Mouse (Mus musculus) stomach, embryonic 14.5 days (tissue): ENCODE results near the gene Selenbp1. TPM values are rescaled to one million over a fixed set of nuclear protein-coding genes. Genes with fewer than 3 reads are reported as not detected.
"Not testable (repeated sequence)": the region's sequence is repeated elsewhere in the genome, so short reads cannot be mapped to it uniquely, and the experiment has no call there.

Experiments
- ATAC-seq: fragments of 200-750 bp; cut with Nextera tagmentation; 2 replicates; pipeline ENCODE4 v1.8.0; 2017; ENCODE audit warnings: low read depth, moderate TSS enrichment; ENCODE audit not compliant: insufficient number of reproducible peaks, insufficient read depth, low FRiP score
- H3K27ac ChIP-seq: fragments of 300-500 bp; sonication (generic); 2 replicates; pipeline ENCODE4 v1.5.1; 2014; ENCODE audit warnings: mild to moderate bottlenecking, low read length, moderate library complexity, mixed read lengths
- H3K27me3 ChIP-seq: fragments of 300-500 bp; sonication (generic); 2 replicates; pipeline ENCODE4 v1.6.1; 2014; ENCODE audit warnings: low read length, control low read depth, mixed read lengths; ENCODE audit not compliant: control insufficient read depth, insufficient read depth
- H3K36me3 ChIP-seq: fragments of 300-500 bp; sonication (generic); 2 replicates; pipeline ENCODE4 v1.6.1; 2014; ENCODE audit warnings: mild to moderate bottlenecking, control low read depth, low read length, moderate library complexity, mixed read lengths; ENCODE audit not compliant: control insufficient read depth, insufficient read depth
- H3K4me1 ChIP-seq: fragments of 300-500 bp; sonication (generic); 2 replicates; pipeline ENCODE4 v1.6.1; 2014; ENCODE audit warnings: low read length, control low read depth, mixed read lengths; ENCODE audit not compliant: control insufficient read depth, insufficient read depth
- H3K4me2 ChIP-seq: fragments of 300-500 bp; sonication (generic); replicated peaks from 2 replicates; pipeline ENCODE4 v1.6.1; 2014; ENCODE audit warnings: low read depth, low read length, control low read depth
- H3K4me3 ChIP-seq: fragments of 300-500 bp; sonication (generic); 2 replicates; pipeline ENCODE4 v1.5.1; 2014; ENCODE audit warnings: low read depth, low read length, control low read depth
- H3K9ac ChIP-seq: fragments of 300-500 bp; sonication (generic); replicated peaks from 2 replicates; pipeline ENCODE4 v1.6.1; 2014; ENCODE audit warnings: low read depth, mild to moderate bottlenecking, control low read depth, low read length, moderate library complexity, mixed read lengths
- H3K9me3 ChIP-seq: fragments of 300-500 bp; sonication (generic); 2 replicates; pipeline ENCODE4 v1.6.1; 2016; ENCODE audit warnings: low read depth, low read length, control low read depth; ENCODE audit not compliant: control insufficient read depth
- WGBS: fragments of 180-500 bp; shearing (Covaris S2); extraction: QIAGEN DNeasy Blood & Tissue Kit; methylation state at CpG from one replicate; pipeline ENCODE4 v1.1.7; 2014; 5-methylcytosine and 5-hydroxymethylcytosine counted together
- polyA plus RNA-seq: library from polyadenylated mRNA; unstranded; fragments of >200 nt; fragmentation: Nextera tagmentation; extraction: Ambion mirVana; gene quantifications from 2 replicates; pipeline ENCODE4 v1.2.1, GENCODE M21; 2014

Selenbp1 gene
- polyA plus RNA-seq, result 86.2 and 89.6 TPM in 2 replicates

DNA sequence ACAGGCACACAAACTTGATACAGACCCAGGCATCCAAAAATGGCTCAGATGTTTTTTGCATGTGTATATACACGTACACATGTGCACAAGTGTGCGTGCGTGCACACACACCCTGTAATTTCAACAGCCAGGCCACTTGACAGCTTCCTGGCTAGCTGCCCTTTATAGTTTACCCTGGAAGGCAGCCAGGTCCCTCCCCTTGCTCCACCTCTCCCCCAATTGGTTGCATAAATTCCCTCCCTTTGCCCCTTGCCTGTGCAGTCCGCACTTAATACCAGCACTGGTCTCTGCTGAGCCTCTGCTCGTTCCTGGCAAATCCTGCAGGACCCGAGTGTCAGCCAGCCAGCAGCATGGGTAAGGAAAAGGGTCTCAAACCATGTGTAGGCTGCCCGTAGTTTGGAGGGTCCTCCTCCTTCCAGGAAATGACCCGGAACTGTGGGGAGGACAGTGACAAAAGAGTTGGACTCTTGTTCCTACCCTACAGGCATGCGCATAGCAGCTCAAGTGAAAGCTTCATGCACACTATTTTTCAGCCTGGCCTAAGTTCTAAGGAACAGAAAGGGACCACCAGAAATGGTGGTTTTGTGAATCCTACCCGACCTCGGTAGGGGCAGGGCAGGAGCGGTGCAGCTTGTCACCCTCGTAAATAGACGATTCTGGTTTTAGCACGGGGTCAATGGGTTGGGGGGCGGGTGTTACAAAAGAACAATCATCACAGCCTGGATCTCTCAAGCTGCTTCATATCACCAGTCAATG is at the start of gene Selenbp1:
Selenbp1 (plus strand) TSS at position 248 of the 756 bp plus-strand sequence.
- ATAC-seq, result peak; percentile 84
- peak within 1 kb of the TSS; percentile 21; the same call in 1 of the 2 replicates for H3K9ac ChIP-seq
- H3K27ac ChIP-seq, result peak within 1 kb of the TSS; percentile 95
- H3K27me3 ChIP-seq, result no peaks in the 10 kb centered on the region
- peak within 1 kb of the TSS; percentile 33 for H3K4me3 ChIP-seq
- H3K4me1 ChIP-seq, result peaks cover 6% of the 10 kb centered on the region; the same call in 1 of the 2 replicates
- H3K36me3 ChIP-seq, result no peaks in the 10 kb centered on the region
- 4% methylated on average over 16 of the region's 16 CpGs for WGBS
- peak within 1 kb of the TSS; percentile 50 for H3K4me2 ChIP-seq
- H3K9me3 ChIP-seq, result no peaks in the 10 kb centered on the region

DNA sequence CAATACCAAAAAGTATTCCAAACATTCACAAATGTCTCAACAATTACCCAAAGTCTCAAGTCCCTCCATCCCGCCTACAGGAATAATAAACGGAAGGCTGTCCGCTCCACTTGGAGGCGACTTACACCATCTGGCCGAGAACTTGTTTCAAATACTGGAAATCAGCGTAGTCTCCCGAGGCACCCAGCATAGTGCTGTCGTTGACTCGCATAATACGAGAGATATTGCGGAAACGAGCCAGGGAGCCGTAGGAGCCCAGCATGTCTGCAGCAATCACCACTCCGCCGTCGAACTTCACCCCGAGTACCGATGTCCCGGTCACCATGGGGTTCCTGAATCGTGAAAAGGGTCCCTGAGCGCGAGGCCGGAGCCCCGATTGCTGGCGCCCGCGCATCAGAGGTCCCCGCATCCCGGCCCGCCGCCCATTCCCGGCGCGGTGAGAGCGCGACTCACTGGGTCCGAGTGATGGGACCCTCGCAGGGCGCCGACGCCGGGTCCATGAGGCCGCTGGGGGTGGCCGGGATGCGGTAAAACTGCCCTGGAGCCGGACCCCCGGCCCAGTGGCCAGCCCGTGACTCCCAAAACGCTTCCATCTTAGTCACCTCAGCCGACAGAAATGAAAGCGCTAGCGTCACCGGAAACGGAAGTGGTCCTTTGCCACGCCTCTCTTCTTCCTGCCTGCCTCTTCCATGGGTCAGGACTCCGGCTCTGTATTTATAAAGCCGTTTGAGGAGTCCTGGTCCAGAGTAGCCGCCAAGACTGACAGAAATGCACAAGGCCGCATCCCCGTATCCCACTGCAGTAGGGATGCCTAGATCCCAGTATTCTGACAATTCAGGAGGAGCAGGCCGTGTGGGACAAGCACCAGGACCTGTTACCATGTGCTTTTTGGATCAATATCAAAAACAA is 46.3 kb upstream of the Selenbp1 start, which contains the start of gene Psmb4:
Psmb4 (minus strand) TSS at position 646 of the 909 bp plus-strand sequence.
- under 1% methylated on average over 59 of the region's 61 CpGs for WGBS

DNA sequence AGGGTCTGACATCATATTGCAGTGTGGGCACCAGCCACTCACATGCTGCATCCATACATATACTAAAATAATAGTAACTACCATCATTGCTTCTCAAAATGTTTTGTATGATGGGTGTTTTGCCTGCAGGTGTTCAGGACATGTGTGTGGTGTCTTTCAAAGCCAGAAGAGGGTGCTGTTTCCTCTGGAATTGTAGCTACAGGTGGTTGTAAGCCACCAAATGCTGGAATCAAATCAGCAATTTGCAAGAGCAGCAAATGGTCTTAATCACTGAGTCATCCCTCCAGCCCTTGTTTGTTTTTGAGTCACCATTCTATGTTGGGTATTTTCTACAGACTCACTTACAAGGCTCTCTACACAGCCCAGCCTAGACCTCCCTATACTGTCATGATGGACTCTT is 44.3 kb upstream of the Selenbp1 start:
- ATAC-seq, result no peak
- H3K4me1 ChIP-seq, result peaks cover 8% of the 10 kb centered on the region; the same call in 1 of the 2 replicates
- no peaks in the 10 kb centered on the region for H3K9me3 ChIP-seq
- no peaks in the 10 kb centered on the region for H3K27me3 ChIP-seq
- H3K36me3 ChIP-seq, result peaks cover 17% of the 10 kb centered on the region
- H3K4me3 ChIP-seq, result no peak overlapping the region
- no peak overlapping the region for H3K4me2 ChIP-seq
- no peak overlapping the region for H3K27ac ChIP-seq
- no peak overlapping the region for H3K9ac ChIP-seq

More for the DNA sequence above, 46.3 kb upstream of the Selenbp1 start, which contains the start of gene Psmb4:
- peak within 1 kb of the TSS; percentile 46 for H3K4me2 ChIP-seq
- H3K27me3 ChIP-seq, result no peaks in the 10 kb centered on the region
- ATAC-seq, result peak; percentile 83; the same call in 1 of the 2 replicates
- H3K27ac ChIP-seq, result peak within 1 kb of the TSS; percentile 45; the same call in 1 of the 2 replicates
- H3K4me1 ChIP-seq, result peaks cover 8% of the 10 kb centered on the region; the same call in 1 of the 2 replicates
- H3K9ac ChIP-seq, result peak within 1 kb of the TSS; percentile 87
- peaks cover 33% of the 10 kb centered on the region for H3K36me3 ChIP-seq
- H3K9me3 ChIP-seq, result no peaks in the 10 kb centered on the region
- H3K4me3 ChIP-seq, result peak within 1 kb of the TSS; percentile 96

- Histone ChIP-seq H3K4me1 (no peaks in the 10 kb centered on the region), H3K4me2 (no peak overlapping the region), H3K27me3 (no peaks in the 10 kb centered on the region), H3K9me3 (no peaks in the 10 kb centered on the region), H3K27ac (no peak overlapping the region), H3K36me3 (no peaks in the 10 kb centered on the region), H3K4me3 (no peak overlapping the region), H3K9ac (no peak overlapping the region)
- ATAC-seq, result no peak
- 63% methylated on average over 3 of the region's 3 CpGs for WGBS
Measured at GRCm38 (mm10) chr3:94894076-94894475, 38.8 kb upstream of the Selenbp1 start.

DNA sequence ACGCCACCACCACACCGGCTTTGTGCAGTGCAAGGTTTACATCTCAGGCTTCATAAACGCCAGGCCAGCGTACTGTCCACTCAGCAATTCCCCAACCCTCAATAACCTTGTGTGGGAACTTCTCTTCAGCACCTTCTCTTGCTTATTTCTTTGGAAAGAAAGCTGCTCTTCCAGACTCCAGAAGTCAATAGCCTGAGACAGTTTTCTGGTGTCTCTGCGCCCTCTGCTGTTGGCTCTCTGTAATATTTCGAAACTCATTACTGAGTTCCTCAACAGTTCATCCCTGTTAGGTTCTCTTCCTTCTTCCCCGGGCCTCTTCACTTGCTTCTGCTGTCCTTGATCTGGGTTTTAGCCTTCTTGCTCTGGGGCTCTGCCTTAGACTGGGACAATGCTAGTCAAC is 30.1 kb upstream of the Selenbp1 start:
- H3K4me2 ChIP-seq, result no peak overlapping the region
- no peak overlapping the region for H3K4me3 ChIP-seq
- no peak overlapping the region for H3K27ac ChIP-seq
- ATAC-seq, result no peak
- H3K9ac ChIP-seq, result no peak overlapping the region
- no peaks in the 10 kb centered on the region for H3K9me3 ChIP-seq
- 19% methylated on average over 7 of the region's 7 CpGs for WGBS
- no peaks in the 10 kb centered on the region for H3K36me3 ChIP-seq
- H3K4me1 ChIP-seq, result no peaks in the 10 kb centered on the region
- no peaks in the 10 kb centered on the region for H3K27me3 ChIP-seq

DNA sequence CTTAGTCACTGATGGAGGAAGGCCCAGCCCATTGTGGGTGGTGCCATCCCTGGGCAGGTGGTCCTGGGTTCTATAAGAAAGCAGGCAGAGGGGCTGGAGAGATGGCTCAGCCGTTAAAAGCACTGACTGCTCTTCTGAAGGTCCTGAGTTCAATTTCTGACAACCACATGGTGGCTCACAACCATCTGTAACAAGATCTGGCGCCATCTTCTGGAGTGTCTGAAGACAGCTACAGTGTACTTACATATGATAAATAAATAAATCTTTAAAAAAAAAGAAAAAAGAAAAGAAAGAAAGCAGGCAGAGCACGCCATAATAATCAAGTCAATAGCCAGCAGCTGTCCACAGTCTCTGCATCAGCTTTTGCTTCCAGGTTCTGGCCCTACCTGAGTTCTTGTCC is 28.1 kb upstream of the Selenbp1 start:
- H3K36me3 ChIP-seq, H3K27me3 ChIP-seq, ATAC-seq, H3K4me2 ChIP-seq, H3K27ac ChIP-seq, H3K4me3 ChIP-seq, H3K9me3 ChIP-seq, H3K4me1 ChIP-seq, H3K9ac ChIP-seq: not testable (repeated sequence)
- 59% methylated on average over 3 of the region's 3 CpGs for WGBS

DNA sequence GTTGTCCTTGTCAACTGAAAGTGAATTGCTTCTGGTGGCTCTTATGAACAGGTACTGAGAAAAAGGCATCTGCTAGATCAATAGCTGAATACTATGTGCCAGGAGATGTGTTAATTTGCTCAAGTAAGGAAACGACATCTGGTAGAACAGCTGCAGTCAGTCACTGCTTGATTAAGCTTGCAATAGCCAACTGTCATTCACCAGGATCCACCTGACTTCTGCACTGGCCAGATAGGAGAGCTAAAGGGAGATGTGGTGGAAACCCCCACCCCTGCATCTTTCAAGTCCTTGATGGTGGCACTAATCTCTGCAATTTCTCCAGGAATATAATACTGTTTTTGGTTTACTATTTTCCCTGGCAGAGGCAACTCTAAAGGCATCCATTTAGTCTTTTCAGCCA is 26.4 kb upstream of the Selenbp1 start:
- H3K4me3 ChIP-seq, result no peak overlapping the region
- H3K4me2 ChIP-seq, result no peak overlapping the region
- 49% methylated on average over 1 of the region's 1 CpGs for WGBS
- no peaks in the 10 kb centered on the region for H3K27me3 ChIP-seq
- H3K27ac ChIP-seq, result no peak overlapping the region
- no peaks in the 10 kb centered on the region for H3K36me3 ChIP-seq
- H3K4me1 ChIP-seq, result no peaks in the 10 kb centered on the region
- ATAC-seq, result no peak
- H3K9me3 ChIP-seq, result no peaks in the 10 kb centered on the region
- H3K9ac ChIP-seq, result no peak overlapping the region

DNA sequence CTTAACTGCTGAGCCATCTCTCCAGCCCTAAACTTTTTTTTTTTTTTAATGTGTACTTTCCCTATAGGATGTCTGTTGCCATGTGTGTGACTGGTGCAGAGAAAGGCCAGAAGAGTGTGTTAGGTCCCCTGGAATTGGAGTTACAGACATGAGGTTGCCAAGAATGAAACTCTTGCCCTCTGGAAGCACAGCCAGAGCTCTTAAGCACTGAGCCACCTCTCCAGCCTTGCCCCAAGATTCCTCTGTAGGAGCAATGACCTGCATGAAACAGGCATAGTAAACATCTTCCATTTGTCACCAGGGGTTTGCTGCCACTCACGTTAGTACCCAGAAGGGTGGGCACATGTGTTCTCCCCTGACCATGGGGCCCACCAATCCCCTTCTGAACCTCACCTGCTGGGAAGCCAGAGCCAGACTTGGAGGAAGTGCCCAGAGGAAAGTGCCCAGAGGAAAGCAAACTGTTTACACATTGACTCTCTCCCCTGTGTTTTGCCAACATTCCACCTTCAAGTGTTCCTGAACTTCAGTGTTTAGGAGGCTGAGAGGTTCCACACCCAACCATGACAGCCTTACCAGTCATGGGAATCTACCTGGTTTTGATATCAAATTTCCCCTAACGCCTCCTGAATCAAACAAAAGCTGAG is 21.7 kb upstream of the Selenbp1 start:
- no peak for ATAC-seq
- Histone ChIP-seq H3K9ac (no peak overlapping the region), H3K4me1 (no peaks in the 10 kb centered on the region), H3K4me3 (no peak overlapping the region), H3K9me3 (no peaks in the 10 kb centered on the region), H3K27me3 (no peaks in the 10 kb centered on the region), H3K27ac (no peak overlapping the region), H3K36me3 (no peaks in the 10 kb centered on the region), H3K4me2 (no peak overlapping the region)
- whole genome bisulfite sequencing, result 59% methylated on average over 2 of the region's 2 CpGs
